Mouse (Mus musculus) hematopoietic multipotent progenitor cell, adult 10-12 weeks (in vitro differentiated cells): Measurements from ENCODE around the gene Sipa1l3. TPM values are rescaled to one million over a fixed set of nuclear protein-coding genes. Genes with fewer than 3 reads are reported as not detected.

Experiments used
- polyA plus RNA-seq: library from polyadenylated mRNA; stranded (reverse); fragments of >175 nt; gene quantifications from 2 replicates; pipeline ENCODE4 v1.2.3, GENCODE M21; 2012; ENCODE audit warnings: low replicate concordance

Sipa1l3 gene
- 81.7 and 208 TPM in 2 replicates for polyA plus RNA-seq

GRCm38 (mm10) chr7:29518421-29519210, at the start of gene Sipa1l3:
TSS of gene Sipa1l3 (minus strand) at chr7:29518641.

GRCm38 (mm10) chr7:29303738-29304462, 214.5 kb downstream of the Sipa1l3 start, which contains the start of gene Dpf1:
TSS of gene Dpf1 (plus strand) at chr7:29303951.

GRCm38 (mm10) chr7:29288942-29289638, 229.4 kb downstream of the Sipa1l3 start, which contains the start of gene Ppp1r14a:
TSS of gene Ppp1r14a (plus strand) at chr7:29289308.

GRCm38 (mm10) chr7:29281201-29282073, 237.0 kb downstream of the Sipa1l3 start, which contains the start of gene Spint2:
TSS of gene Spint2 (minus strand) at chr7:29281912.

Other genes with a start within 250 kb of the Sipa1l3 start
- gene Spint2, start 236.7 kb downstream of the Sipa1l3 start, polyA plus RNA-seq, result 79.8 and 260 TPM in 2 replicates
- 11.8 and 41.5 TPM in 2 replicates for gene Ppp1r14a, start 229.3 kb downstream of the Sipa1l3 start, polyA plus RNA-seq
- gene Dpf1, start 214.7 kb downstream of the Sipa1l3 start, polyA plus RNA-seq, result 0.45 and 0.54 TPM in 2 replicates
- gene Catsperg2, start 208.4 kb upstream of the Sipa1l3 start, polyA plus RNA-seq, result 0.06 and 0.13 TPM in 2 replicates
- 1.2 and 4.8 TPM in 2 replicates for gene Zfp84, start 249.9 kb upstream of the Sipa1l3 start, polyA plus RNA-seq